Mouse (Mus musculus): ENCODE results near the gene Atp6v0a2. TPM values are rescaled to one million over a fixed set of nuclear protein-coding genes. Genes with fewer than 3 reads are reported as not detected.

The Atp6v0a2 gene
- 86.0 TPM for polyA plus RNA-seq (2017; shearing (Covaris generic))

DNA sequence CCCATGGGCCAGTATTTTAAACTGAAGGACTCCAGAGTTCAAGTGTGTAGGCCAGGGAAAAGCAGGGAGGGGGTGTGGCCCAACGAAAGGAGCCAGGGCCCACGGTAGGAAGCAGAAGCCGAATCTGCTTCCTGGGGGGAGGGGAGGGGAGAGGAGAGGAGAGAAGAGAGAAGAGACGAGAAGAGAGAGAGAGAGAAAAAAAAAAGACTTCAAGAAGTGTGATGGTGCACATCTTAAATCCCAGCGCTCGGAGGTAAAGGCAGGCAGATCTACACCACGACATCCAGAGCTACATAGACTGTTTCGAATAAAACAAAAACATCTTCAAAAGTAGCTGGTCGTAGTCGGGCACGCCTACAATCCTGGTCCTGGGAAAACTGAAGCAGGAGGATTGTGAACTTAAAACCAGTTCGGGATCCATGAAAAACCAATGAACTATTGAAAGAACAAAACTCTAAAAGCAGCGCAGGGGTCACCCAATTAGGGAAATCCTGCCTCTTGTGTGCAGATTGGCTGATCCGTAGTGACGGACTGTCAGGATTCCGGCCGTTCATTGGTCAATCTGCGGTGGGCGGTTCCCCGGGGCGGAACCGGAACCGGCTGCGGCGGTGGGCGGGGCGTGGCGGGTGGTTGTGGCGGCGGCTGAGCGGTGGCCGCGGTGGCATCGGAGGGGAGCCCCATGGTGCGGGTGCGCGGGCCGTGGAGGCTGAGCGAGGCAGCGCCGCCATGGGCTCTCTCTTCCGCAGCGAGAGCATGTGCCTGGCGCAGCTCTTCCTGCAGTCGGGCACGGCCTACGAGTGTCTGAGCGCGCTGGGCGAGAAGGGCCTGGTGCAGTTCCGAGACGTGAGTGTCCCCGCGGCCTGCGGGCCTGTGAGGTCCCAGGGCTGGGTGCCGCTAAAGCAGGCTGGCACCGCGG, at the start of gene Atp6v0a2:
TSS of gene Atp6v0a2 (plus strand) at position 129 of the 916 bp plus-strand sequence.

DNA sequence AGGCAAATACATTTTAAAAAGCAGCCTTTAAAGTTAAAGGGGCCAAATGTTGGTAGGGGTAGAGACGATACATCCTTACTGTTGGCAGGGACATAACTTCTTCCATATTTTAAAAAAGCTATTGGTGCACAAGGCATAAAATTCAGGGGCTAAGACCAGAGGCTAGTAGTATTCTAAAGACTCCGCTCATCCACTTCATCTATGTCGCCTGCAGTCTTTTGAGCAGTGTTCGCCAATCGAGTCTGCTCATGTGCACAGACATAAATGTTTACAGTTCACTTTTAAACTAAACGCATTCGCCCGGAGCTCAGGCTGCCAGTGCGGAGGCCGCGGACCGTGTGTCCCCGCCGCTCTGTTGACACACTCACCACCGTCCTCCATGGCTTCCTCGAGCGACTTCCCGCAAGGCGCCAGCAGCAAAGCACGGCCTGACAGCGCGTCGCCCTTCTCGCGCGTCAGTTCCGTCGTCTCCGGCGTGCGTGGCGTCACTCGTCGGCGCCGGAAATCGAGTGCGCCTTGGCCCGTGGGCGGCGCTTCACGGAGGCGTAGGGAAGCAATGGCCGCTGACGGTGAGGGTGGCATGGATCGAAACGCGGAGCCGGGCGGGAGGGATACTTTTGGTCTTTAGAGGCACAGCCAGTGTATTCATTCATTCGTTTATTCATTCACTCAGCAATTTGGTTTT, 49.6 kb upstream of the Atp6v0a2 start, which contains the start of the genes Eif2b1 and Gtf2h3:
TSS of gene Eif2b1 (minus strand) at position 499 of the 685 bp plus-strand sequence.
TSS of gene Gtf2h3 (plus strand) at position 508 of the 685 bp plus-strand sequence.

DNA sequence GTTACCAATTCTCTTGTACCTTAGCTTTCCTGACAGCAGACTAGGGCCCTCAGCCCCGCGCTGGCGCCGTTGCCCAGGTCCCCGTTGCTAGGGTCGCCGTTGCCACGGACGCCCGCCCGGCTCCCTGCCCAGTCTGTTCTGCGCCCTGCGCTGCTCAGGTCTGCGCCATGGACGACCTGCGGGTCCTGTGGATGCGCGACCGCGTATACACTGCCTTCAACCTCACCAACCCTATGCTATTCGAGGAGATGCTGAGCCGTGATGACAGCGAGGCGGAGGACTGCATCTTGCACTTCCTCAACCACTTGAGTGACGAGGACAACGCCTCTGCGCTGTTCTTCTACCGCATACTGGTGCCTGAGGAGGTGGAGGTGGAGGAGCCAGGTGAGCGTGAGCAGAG, 96.6 kb downstream of the Atp6v0a2 start, which contains the start of gene Dnah10:
TSS of gene Dnah10 (plus strand) at position 89 of the 400 bp plus-strand sequence.

Other genes with a start within 250 kb of the Atp6v0a2 start
- 102 TPM for gene Sbno1, start 202.6 kb upstream of the Atp6v0a2 start, polyA plus RNA-seq (2017; shearing (Covaris generic))
- 68.9 TPM for gene Kmt5a, start 188.6 kb upstream of the Atp6v0a2 start, polyA plus RNA-seq (2017; shearing (Covaris generic))
- gene Rilpl2, start 150.2 kb upstream of the Atp6v0a2 start, polyA plus RNA-seq (2017; shearing (Covaris generic)), result 82.7 TPM
- 7.1 TPM for gene Snrnp35, start 145.4 kb upstream of the Atp6v0a2 start, polyA plus RNA-seq (2017; shearing (Covaris generic))
- 2.1 TPM for gene Rilpl1, start 97.2 kb upstream of the Atp6v0a2 start, polyA plus RNA-seq (2017; shearing (Covaris generic))
- 521 TPM for gene Tmed2, start 87.9 kb upstream of the Atp6v0a2 start, polyA plus RNA-seq (2017; shearing (Covaris generic))
- 15.8 TPM for gene Ddx55, start 75.7 kb upstream of the Atp6v0a2 start, polyA plus RNA-seq (2017; shearing (Covaris generic))
- 21.1 TPM for gene Eif2b1, start 49.4 kb upstream of the Atp6v0a2 start, polyA plus RNA-seq (2017; shearing (Covaris generic))
- 17.5 TPM for gene Gtf2h3, start 49.4 kb upstream of the Atp6v0a2 start, polyA plus RNA-seq (2017; shearing (Covaris generic))
- gene Dnah10, start 96.5 kb downstream of the Atp6v0a2 start, polyA plus RNA-seq (2017; shearing (Covaris generic)), result 0.06 TPM
- gene Ccdc92, start 233.8 kb downstream of the Atp6v0a2 start, polyA plus RNA-seq (2017; shearing (Covaris generic)), result 38.4 TPM
- 39.3 TPM for gene Zfp664, start 234.1 kb downstream of the Atp6v0a2 start, polyA plus RNA-seq (2017; shearing (Covaris generic))

Measured in effector memory CD4-positive, alpha-beta T cell, adult 5 months (primary cell).